Mouse (Mus musculus) myocyte (in vitro differentiated cells): Measurements from ENCODE around the gene Nr4a3. TPM values are rescaled to one million over a fixed set of nuclear protein-coding genes. Genes with fewer than 3 reads are reported as not detected.

Experiments
- H3K27me3 ChIP-seq: one replicate; pipeline ENCODE4 v1.6.1; 2011; ENCODE audit not compliant: control insufficient read depth, insufficient read depth, insufficient read length
- H3K36me3 ChIP-seq: one replicate; pipeline ENCODE4 v1.6.1; 2011; ENCODE audit not compliant: control insufficient read depth, insufficient read depth
- H3K4me2 ChIP-seq: one replicate; pipeline ENCODE4 v1.6.1; 2011; ENCODE audit warnings: low read depth, control low read depth
- H3K4me3 ChIP-seq: one replicate; pipeline ENCODE4 v1.5.1; 2011; ENCODE audit warnings: mild to moderate bottlenecking, control low read depth, moderate library complexity
- H3K79me2 ChIP-seq: one replicate; pipeline ENCODE4 v1.6.1; 2011; ENCODE audit not compliant: control insufficient read depth, insufficient read depth
- H3ac ChIP-seq: one replicate; pipeline ENCODE4 v1.6.1; 2011; ENCODE audit not compliant: control insufficient read depth, insufficient read length
- CEBPB ChIP-seq: IDR thresholded peaks from 2 replicates; pipeline ENCODE4 v1.6.1; 2011; ENCODE audit warnings: mild to moderate bottlenecking, moderate library complexity; ENCODE audit not compliant: poor library complexity, insufficient read depth, severe bottlenecking
- E2F4 ChIP-seq: IDR thresholded peaks from one replicate; pipeline ENCODE4 v1.6.1; 2011; ENCODE audit warnings: mild to moderate bottlenecking, control low read depth, moderate library complexity; ENCODE audit not compliant: insufficient read depth
- MAX ChIP-seq: IDR thresholded peaks from one replicate; pipeline ENCODE4 v1.6.1; 2011; ENCODE audit warnings: low read depth, mild to moderate bottlenecking, control low read depth
- MYOD1 ChIP-seq, 3 experiments: IDR thresholded peaks; one replicate each; pipeline ENCODE4 v1.6.1; 2011; ENCODE audit warnings: control low read depth in 2 of 3, low read depth in 2 of 3, mild to moderate bottlenecking in 2 of 3, moderate library complexity in 1 of 3; ENCODE audit not compliant: insufficient read length in 2 of 3, control insufficient read depth in 1 of 3
- MYOG ChIP-seq, 3 experiments: IDR thresholded peaks; one replicate each; pipeline ENCODE4 v1.6.1; 2011; ENCODE audit warnings: control low read depth in 2 of 3, low read depth in 2 of 3, mild to moderate bottlenecking in 2 of 3; ENCODE audit not compliant: insufficient read length in 2 of 3, control insufficient read depth in 1 of 3, insufficient read depth in 1 of 3
- POLR2A ChIP-seq: IDR thresholded peaks from one replicate; pipeline ENCODE4 v1.6.1; 2011; ENCODE audit warnings: low read depth, mild to moderate bottlenecking, control low read depth, moderate library complexity; ENCODE audit not compliant: insufficient read length
- POLR2AphosphoS2 ChIP-seq: IDR thresholded peaks from one replicate; pipeline ENCODE4 v1.6.1; 2011; ENCODE audit warnings: low read depth, control low read depth; ENCODE audit not compliant: insufficient read length
- REST ChIP-seq: IDR thresholded peaks from one replicate; pipeline ENCODE4 v1.6.1; 2011; ENCODE audit warnings: mild to moderate bottlenecking, control low read depth, moderate library complexity; ENCODE audit not compliant: insufficient read depth, insufficient read length
- SRF ChIP-seq: IDR thresholded peaks from one replicate; pipeline ENCODE4 v1.6.1; 2011; ENCODE audit warnings: low read depth; ENCODE audit not compliant: control insufficient read depth, insufficient read length
- TCF12 ChIP-seq: IDR thresholded peaks from one replicate; pipeline ENCODE4 v1.6.1; 2011; ENCODE audit warnings: mild to moderate bottlenecking, control low read depth; ENCODE audit not compliant: poor library complexity, insufficient read depth, severe bottlenecking
- TCF3 ChIP-seq: IDR thresholded peaks from one replicate; pipeline ENCODE4 v1.6.1; 2011; ENCODE audit warnings: low read depth, control low read depth; ENCODE audit not compliant: insufficient read length
- USF1 ChIP-seq: IDR thresholded peaks from one replicate; pipeline ENCODE4 v1.6.1; 2011; ENCODE audit warnings: low read depth, mild to moderate bottlenecking, control low read depth, moderate library complexity
- polyA plus RNA-seq: library from polyadenylated mRNA; unstranded; fragments of >200 nt; fragmentation: generic; extraction: Trizol; gene quantifications from one replicate; pipeline ENCODE4 v1.2.1, GENCODE M21; 2012; ENCODE audit warnings: missing spikeins

The Nr4a3 gene
- polyA plus RNA-seq, 1 experiment = 0.32 TPM

- H3K4me2 ChIP-seq = no peak overlapping the region
- H3ac ChIP-seq = no peak overlapping the region
- no peak for TF ChIP-seq TCF3
- no peak for TF ChIP-seq TCF12
- TF ChIP-seq POLR2AphosphoS2 = no peak
- TF ChIP-seq POLR2A = no peak
- TF ChIP-seq SRF = no peak
- no peak for TF ChIP-seq USF1
- no peak for TF ChIP-seq REST
- TF ChIP-seq CEBPB = no peak
- TF ChIP-seq MAX = no peak
- no peak for TF ChIP-seq E2F4
- TF ChIP-seq MYOG (IDR thresholded peaks at IDR 0.05; ENCODE audit: control insufficient read depth in 1 of 3, insufficient read depth in 1 of 3, insufficient read length in 2 of 3, low read depth in 2 of 3) = no peak
- TF ChIP-seq MYOD1 (IDR thresholded peaks at IDR 0.05; ENCODE audit: control insufficient read depth in 1 of 3, insufficient read length in 2 of 3, low read depth in 2 of 3) = no peak
- no peaks in the 10 kb centered on the region for H3K36me3 ChIP-seq
- no peaks in the 10 kb centered on the region for H3K79me2 ChIP-seq
- H3K27me3 ChIP-seq = peaks cover 47% of the 10 kb centered on the region
- H3K4me3 ChIP-seq = no peak overlapping the region
These were observed 5.1 kb downstream of the Nr4a3 start for GRCm38 (mm10) chr4:48050020-48050419.

GRCm38 (mm10) chr4:48050442-48050841 lies 5.5 kb downstream of the Nr4a3 start:
- peaks cover 47% of the 10 kb centered on the region for H3K27me3 ChIP-seq

DNA sequence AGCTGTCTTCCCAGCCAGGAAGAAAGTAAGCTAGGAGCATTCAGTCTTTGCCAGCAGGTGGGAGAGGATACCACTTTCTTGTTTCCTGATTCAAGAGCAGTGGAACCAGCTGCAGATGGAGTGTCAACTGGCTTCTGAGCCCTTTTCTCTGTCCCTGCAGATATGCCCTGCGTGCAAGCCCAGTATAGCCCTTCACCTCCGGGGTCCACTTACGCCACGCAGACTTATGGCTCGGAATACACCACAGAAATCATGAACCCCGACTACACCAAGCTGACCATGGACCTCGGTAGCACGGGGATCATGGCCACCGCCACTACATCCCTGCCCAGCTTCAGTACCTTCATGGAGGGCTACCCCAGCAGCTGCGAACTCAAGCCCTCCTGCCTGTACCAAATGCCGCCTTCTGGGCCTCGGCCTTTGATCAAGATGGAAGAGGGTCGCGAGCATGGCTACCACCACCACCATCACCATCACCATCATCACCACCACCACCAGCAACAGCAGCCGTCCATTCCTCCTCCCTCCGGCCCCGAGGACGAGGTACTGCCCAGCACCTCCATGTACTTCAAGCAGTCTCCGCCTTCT lies 6.2 kb downstream of the Nr4a3 start:
- Histone ChIP-seq H3K79me2 (no peaks in the 10 kb centered on the region), H3K36me3 (no peaks in the 10 kb centered on the region), H3K4me2 (no peak overlapping the region), H3K27me3 (peaks cover 47% of the 10 kb centered on the region), H3K4me3 (no peak overlapping the region), H3ac (no peak overlapping the region)
- TF ChIP-seq TCF3 = no peak
- TF ChIP-seq MYOD1 (IDR thresholded peaks at IDR 0.05; ENCODE audit: control insufficient read depth in 1 of 3, insufficient read length in 2 of 3, low read depth in 2 of 3) = no peak
- no peak for TF ChIP-seq MAX
- no peak for TF ChIP-seq SRF
- TF ChIP-seq E2F4 = no peak
- TF ChIP-seq REST = no peak
- TF ChIP-seq CEBPB = no peak
- no peak for TF ChIP-seq USF1
- no peak for TF ChIP-seq TCF12
- TF ChIP-seq POLR2AphosphoS2 = no peak
- TF ChIP-seq MYOG (IDR thresholded peaks at IDR 0.05; ENCODE audit: control insufficient read depth in 1 of 3, insufficient read depth in 1 of 3, insufficient read length in 2 of 3, low read depth in 2 of 3) = no peak
- no peak for TF ChIP-seq POLR2A

More at GRCm38 (mm10) chr4:48050442-48050841, 5.5 kb downstream of the Nr4a3 start:
- H3K79me2 ChIP-seq = no peaks in the 10 kb centered on the region
- no peak for TF ChIP-seq TCF3
- no peak for TF ChIP-seq SRF
- no peak for TF ChIP-seq POLR2AphosphoS2
- TF ChIP-seq REST = no peak
- TF ChIP-seq CEBPB = no peak
- TF ChIP-seq MAX = no peak
- no peak for TF ChIP-seq USF1
- TF ChIP-seq POLR2A = no peak
- TF ChIP-seq MYOD1 (IDR thresholded peaks at IDR 0.05; ENCODE audit: control insufficient read depth in 1 of 3, insufficient read length in 2 of 3, low read depth in 2 of 3) = no peak
- no peak for TF ChIP-seq E2F4
- no peak for TF ChIP-seq TCF12
- no peak for TF ChIP-seq MYOG (IDR thresholded peaks at IDR 0.05; ENCODE audit: control insufficient read depth in 1 of 3, insufficient read depth in 1 of 3, insufficient read length in 2 of 3, low read depth in 2 of 3)
- no peak overlapping the region for H3ac ChIP-seq
- H3K36me3 ChIP-seq = no peaks in the 10 kb centered on the region
- H3K4me2 ChIP-seq = no peak overlapping the region
- H3K4me3 ChIP-seq = no peak overlapping the region

GRCm38 (mm10) chr4:48051674-48052121 lies 6.7 kb downstream of the Nr4a3 start:
- no peak overlapping the region for H3ac ChIP-seq
- no peak overlapping the region for H3K4me2 ChIP-seq
- H3K4me3 ChIP-seq = no peak overlapping the region
- no peaks in the 10 kb centered on the region for H3K36me3 ChIP-seq
- H3K27me3 ChIP-seq = peaks cover 47% of the 10 kb centered on the region
- TF ChIP-seq REST (no peak), TCF3 (no peak), USF1 (no peak), MAX (no peak), CEBPB (no peak), E2F4 (no peak), TCF12 (no peak), POLR2A (no peak), POLR2AphosphoS2 (no peak), SRF (no peak), MYOG (IDR thresholded peaks at IDR 0.05; ENCODE audit: control insufficient read depth in 1 of 3, insufficient read depth in 1 of 3, insufficient read length in 2 of 3, low read depth in 2 of 3) (no peak), MYOD1 (IDR thresholded peaks at IDR 0.05; ENCODE audit: control insufficient read depth in 1 of 3, insufficient read length in 2 of 3, low read depth in 2 of 3) (no peak)
- no peaks in the 10 kb centered on the region for H3K79me2 ChIP-seq

DNA sequence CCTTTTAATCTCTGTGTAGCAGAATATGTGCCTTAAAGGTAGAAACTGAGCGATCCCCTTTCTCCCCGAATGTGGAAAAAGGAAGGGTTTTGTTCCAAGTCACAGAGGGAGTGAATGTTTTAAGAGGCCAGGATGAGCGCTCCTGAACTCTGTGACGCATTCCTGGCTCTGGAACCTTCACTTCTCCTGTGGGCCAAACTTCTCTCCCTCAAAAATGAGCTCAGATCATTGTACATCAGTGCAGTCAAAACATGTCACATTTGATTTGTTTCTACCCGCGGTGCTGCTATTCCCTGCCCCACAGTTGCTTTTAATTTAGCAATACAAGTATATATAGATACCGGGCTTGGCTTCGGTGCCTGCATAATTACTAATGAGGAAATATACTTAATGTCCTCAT lies 16.8 kb downstream of the Nr4a3 start:
- H3K79me2 ChIP-seq = no peaks in the 10 kb centered on the region
- H3ac ChIP-seq = no peak overlapping the region
- H3K27me3 ChIP-seq = peaks cover 10% of the 10 kb centered on the region
- H3K36me3 ChIP-seq = no peaks in the 10 kb centered on the region
- no peak overlapping the region for H3K4me3 ChIP-seq
- no peak overlapping the region for H3K4me2 ChIP-seq
- TF ChIP-seq POLR2AphosphoS2 (no peak), POLR2A (no peak), E2F4 (no peak), MYOD1 (IDR thresholded peaks at IDR 0.05; ENCODE audit: control insufficient read depth in 1 of 3, insufficient read length in 2 of 3, low read depth in 2 of 3) (no peak), MAX (no peak), SRF (no peak), TCF3 (no peak), USF1 (no peak), CEBPB (no peak), MYOG (IDR thresholded peaks at IDR 0.05; ENCODE audit: control insufficient read depth in 1 of 3, insufficient read depth in 1 of 3, insufficient read length in 2 of 3, low read depth in 2 of 3) (no peak), TCF12 (no peak), REST (no peak)
